Mouse (Mus musculus) cerebellum, adult (tissue): ENCODE results near the gene Fbxo22.

Experiments used
- ATAC-seq: cut with Nextera tagmentation; 2 replicates; pipeline ENCODE4 v1.9.2; 2017; ENCODE audit warnings: mild to moderate bottlenecking, moderate library complexity, mixed read lengths; ENCODE audit not compliant: insufficient number of reproducible peaks, low FRiP score, low TSS enrichment

Fbxo22 gene

DNA sequence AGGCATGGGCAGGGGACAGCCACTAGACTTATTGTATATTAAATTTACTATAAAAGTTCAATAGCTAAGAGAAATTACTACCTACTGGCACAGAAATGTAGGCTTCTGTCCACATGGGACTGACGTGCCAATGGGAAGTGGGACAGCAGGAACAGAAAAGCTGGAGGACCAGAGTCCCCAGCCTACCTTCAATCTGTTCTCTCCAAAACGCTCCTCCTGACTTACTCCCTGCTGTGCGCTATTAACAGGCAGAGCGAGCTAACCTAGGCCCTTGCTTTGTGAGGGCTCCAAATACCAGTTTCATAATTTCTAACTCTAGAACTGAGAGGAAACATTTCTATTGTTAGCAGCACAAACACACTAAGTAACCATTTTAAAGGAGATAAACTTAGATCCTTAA is 65.2 kb downstream of the Fbxo22 start:
- ATAC-seq = peak; percentile 92; the same call in 1 of the 2 replicates
